Mouse (Mus musculus): ENCODE data around the gene Eif1ax. TPM values are rescaled to one million over a fixed set of nuclear protein-coding genes. Genes with fewer than 3 reads are reported as not detected.

Eif1ax gene
- polyA plus RNA-seq (2015; fragmentation: Nextera tagmentation; extraction: Ambion mirVana) = 104 and 108 TPM in 2 replicates

DNA sequence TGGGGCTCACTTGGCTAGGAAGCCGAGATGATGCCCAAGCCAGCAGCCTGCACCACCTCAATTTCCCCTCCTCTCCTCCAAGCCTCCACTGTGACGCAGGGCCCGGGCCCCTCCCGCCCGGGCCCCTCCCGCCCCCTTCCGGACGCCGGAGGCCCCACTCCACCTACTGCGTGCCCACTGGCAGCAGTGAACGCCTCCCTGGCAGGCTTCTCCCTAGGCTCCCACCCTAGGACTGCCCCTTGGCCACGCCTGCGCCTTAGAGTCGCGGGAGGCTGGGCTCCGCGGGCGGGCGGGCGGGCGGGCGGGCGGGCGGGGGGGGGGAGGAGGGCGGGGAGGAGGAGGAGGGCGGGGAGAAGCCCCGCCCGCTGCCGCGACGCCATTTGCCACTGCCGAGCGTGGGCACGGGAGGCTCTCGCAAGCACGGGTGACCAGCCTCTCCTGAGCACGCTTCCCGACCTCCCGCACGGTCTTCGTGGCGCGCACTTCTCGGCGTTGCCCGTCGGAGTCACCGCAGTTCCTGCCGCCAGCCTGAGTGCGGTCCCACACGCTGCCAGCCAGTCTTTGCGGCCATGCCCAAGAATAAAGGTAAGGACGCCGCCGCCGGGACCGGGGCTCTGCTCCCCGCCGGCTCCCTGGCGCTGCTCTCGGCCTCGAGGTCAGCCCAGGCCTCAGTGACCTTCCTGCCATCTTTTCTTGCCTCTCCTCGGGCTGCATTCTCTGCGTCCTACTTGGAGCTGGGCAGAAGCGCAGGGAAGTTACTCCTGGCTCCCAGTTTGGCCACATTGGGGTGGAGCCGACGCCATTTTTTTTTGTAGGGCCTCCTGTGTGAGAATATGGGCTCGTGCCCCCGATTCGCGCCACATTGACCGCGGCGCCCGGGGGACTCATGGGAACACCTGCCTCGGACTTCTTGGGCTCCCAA is at the start of gene Eif1ax:
TSS of gene Eif1ax (plus strand) at position 348 of the 922 bp plus-strand sequence.
- H3K4me1 ChIP-seq (replicated peaks; ENCODE audit: insufficient read depth, low read length) = no peaks in the 10 kb centered on the region
- H3K27me3 ChIP-seq (ENCODE audit: insufficient read depth, low read length) = no peaks in the 10 kb centered on the region
- WGBS = 30% methylated on average over 46 of the region's 76 CpGs
- H3K27ac ChIP-seq = peak within 1 kb of the TSS; percentile 83
- peak within 1 kb of the TSS; percentile 53 for H3K4me2 ChIP-seq (ENCODE audit: low read length)
- no peaks in the 10 kb centered on the region for H3K36me3 ChIP-seq (ENCODE audit: insufficient read depth, low read length)
- DNase-seq (ENCODE audit: low spot score) (peak; percentile 83), ATAC-seq (replicated peaks; ENCODE audit: low FRiP score, low read depth) (peak; percentile 99)
- peak within 1 kb of the TSS; percentile 71 for H3K9ac ChIP-seq (ENCODE audit: low read depth, low read length)
- H3K4me3 ChIP-seq (replicated peaks; ENCODE audit: low read depth, low read length) = peak within 1 kb of the TSS; percentile 69
- TF ChIP-seq CTCF (IDR thresholded peaks at IDR 0.05; ENCODE audit: low read depth) = 0 out of 2 replicates have a peak, but pooled peaks have one; percentile 15
- no peaks in the 10 kb centered on the region for H3K9me3 ChIP-seq (replicated peaks; ENCODE audit: low read length)

DNA sequence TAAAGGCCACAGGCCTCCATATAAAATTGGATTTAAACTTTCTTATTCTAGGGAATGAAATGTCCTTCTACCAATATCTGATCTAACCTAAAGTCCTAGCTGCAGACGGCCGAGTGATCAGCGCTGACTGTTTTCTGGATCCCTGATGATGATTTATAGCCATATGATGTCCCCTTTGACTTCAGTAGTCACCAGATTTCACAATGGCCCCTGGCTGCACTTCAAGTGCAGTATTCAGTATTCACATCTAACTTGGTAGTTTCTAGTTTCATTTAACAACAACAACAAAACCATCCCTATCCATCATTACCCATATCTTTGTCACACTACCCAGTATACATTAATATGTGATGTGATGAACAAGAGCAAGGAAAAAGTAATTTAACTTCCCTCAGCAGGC is 7.5 kb upstream of the Eif1ax start:
- WGBS = 59% methylated on average over 3 of the region's 3 CpGs
- no peak overlapping the region for H3K4me3 ChIP-seq (replicated peaks; ENCODE audit: low read depth, low read length)
- no peaks in the 10 kb centered on the region for H3K9me3 ChIP-seq (replicated peaks; ENCODE audit: low read length)
- H3K27ac ChIP-seq = no peak overlapping the region
- DNase-seq (ENCODE audit: low spot score) = no peak
- no peaks in the 10 kb centered on the region for H3K36me3 ChIP-seq (ENCODE audit: insufficient read depth, low read length)
- H3K27me3 ChIP-seq (ENCODE audit: insufficient read depth, low read length) = no peaks in the 10 kb centered on the region
- H3K4me2 ChIP-seq (ENCODE audit: low read length) = no peak overlapping the region
- no peak for ATAC-seq (replicated peaks; ENCODE audit: low FRiP score, low read depth)
- H3K4me1 ChIP-seq (replicated peaks; ENCODE audit: insufficient read depth, low read length) = no peaks in the 10 kb centered on the region
- H3K9ac ChIP-seq (ENCODE audit: low read depth, low read length) = no peak overlapping the region
- TF ChIP-seq CTCF (IDR thresholded peaks at IDR 0.05; ENCODE audit: low read depth) = no peak

DNA sequence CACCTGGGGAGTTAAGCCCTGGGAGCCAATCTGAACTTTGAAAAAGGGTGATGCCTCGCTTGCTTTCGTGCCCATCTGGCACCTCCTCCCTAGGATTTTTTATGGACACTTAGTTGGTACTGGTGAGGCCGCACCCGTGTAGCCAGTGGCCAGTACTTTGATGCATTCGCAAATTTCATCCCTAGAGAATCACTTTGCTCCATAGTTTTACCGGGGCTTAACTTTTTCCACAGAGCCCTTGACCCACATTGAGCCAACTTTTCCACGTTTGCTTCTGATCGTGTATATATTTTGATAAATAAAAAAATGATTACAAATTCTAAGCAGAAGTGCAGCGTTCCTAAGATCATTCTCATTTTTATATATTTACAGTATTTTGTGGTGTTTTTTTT is 771 bp downstream of the Eif1ax start:
- H3K9me3 ChIP-seq (replicated peaks; ENCODE audit: low read length) = no peaks in the 10 kb centered on the region
- ATAC-seq (replicated peaks; ENCODE audit: low FRiP score, low read depth) = no peak

DNA sequence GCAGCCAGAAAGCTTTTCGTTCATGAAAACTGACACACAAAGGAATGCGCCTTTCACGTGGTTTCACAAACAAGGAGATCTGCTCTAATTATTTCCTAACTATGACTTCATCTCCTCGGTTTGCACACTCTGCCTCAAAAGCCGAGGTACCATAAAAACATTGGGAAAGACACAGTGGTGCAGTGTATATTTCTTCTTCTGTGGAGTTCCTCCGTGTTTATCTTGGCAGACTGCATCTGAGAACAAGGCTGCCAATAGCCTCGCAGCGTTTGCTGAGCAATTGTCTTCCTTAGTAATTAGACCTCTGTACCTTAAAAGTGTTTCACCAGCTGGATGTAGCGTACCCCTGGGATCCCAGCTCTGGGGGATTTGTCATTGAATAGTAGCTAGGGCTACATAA is 15.1 kb downstream of the Eif1ax start:
- no peaks in the 10 kb centered on the region for H3K9me3 ChIP-seq (replicated peaks; ENCODE audit: low read length)
- H3K4me3 ChIP-seq (replicated peaks; ENCODE audit: low read depth, low read length) = no peak overlapping the region
- H3K27me3 ChIP-seq (ENCODE audit: insufficient read depth, low read length) = no peaks in the 10 kb centered on the region
- 0 out of 2 replicates have a peak, but pooled peaks cover 2% of the 10 kb centered on the region for H3K36me3 ChIP-seq (ENCODE audit: insufficient read depth, low read length)
- 72% methylated on average over 9 of the region's 9 CpGs for WGBS
- H3K4me2 ChIP-seq (ENCODE audit: low read length) = no peak overlapping the region
- no peak overlapping the region for H3K9ac ChIP-seq (ENCODE audit: low read depth, low read length)
- no peaks in the 10 kb centered on the region for H3K4me1 ChIP-seq (replicated peaks; ENCODE audit: insufficient read depth, low read length)
- TF ChIP-seq CTCF (IDR thresholded peaks at IDR 0.05; ENCODE audit: low read depth) = no peak
- no peak overlapping the region for H3K27ac ChIP-seq
- DNase-seq (ENCODE audit: low spot score) (no peak), ATAC-seq (replicated peaks; ENCODE audit: low FRiP score, low read depth) (no peak)

More for the DNA sequence above, 771 bp downstream of the Eif1ax start:
- peak overlapping the region; percentile 69 for H3K4me3 ChIP-seq (replicated peaks; ENCODE audit: low read depth, low read length)
- 29% methylated on average over 9 of the region's 9 CpGs for WGBS
- peak; percentile 2 for DNase-seq (ENCODE audit: low spot score)
- no peaks in the 10 kb centered on the region for H3K27me3 ChIP-seq (ENCODE audit: insufficient read depth, low read length)
- H3K36me3 ChIP-seq (ENCODE audit: insufficient read depth, low read length) = no peaks in the 10 kb centered on the region
- TF ChIP-seq CTCF (IDR thresholded peaks at IDR 0.05; ENCODE audit: low read depth) = no peak
- H3K4me2 ChIP-seq (ENCODE audit: low read length) = peak overlapping the region; percentile 53
- peak overlapping the region; percentile 71 for H3K9ac ChIP-seq (ENCODE audit: low read depth, low read length)
- H3K27ac ChIP-seq = peak overlapping the region; percentile 83
- no peaks in the 10 kb centered on the region for H3K4me1 ChIP-seq (replicated peaks; ENCODE audit: insufficient read depth, low read length)

DNA sequence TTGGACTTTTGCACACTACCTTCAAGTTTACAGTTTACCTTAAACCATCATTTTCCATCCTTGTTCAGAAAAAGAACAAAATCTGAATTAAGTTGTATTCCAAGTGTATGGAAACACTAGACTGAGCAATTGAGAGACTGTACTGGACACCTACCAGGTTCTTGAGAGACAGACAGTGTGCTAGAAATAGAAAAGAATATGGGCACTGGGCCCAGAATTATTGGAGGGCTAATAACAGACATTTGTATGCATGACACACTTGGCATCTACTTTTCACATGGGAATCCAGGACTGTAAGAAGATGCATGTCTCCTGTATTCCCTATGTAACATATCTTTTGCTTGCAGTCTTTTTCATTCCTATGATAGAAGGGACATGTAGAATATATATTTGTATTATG is 17.0 kb downstream of the Eif1ax start:
- TF ChIP-seq CTCF (IDR thresholded peaks at IDR 0.05; ENCODE audit: low read depth) = no peak
- Histone ChIP-seq H3K9ac (ENCODE audit: low read depth, low read length) (no peak overlapping the region), H3K4me1 (replicated peaks; ENCODE audit: insufficient read depth, low read length) (no peaks in the 10 kb centered on the region), H3K9me3 (replicated peaks; ENCODE audit: low read length) (no peaks in the 10 kb centered on the region), H3K4me3 (replicated peaks; ENCODE audit: low read depth, low read length) (no peak overlapping the region), H3K27ac (no peak overlapping the region), H3K36me3 (ENCODE audit: insufficient read depth, low read length) (no peaks in the 10 kb centered on the region), H3K4me2 (ENCODE audit: low read length) (no peak overlapping the region), H3K27me3 (ENCODE audit: insufficient read depth, low read length) (no peaks in the 10 kb centered on the region)
- no peak for DNase-seq (ENCODE audit: low spot score)
- no peak for ATAC-seq (replicated peaks; ENCODE audit: low FRiP score, low read depth)

DNA sequence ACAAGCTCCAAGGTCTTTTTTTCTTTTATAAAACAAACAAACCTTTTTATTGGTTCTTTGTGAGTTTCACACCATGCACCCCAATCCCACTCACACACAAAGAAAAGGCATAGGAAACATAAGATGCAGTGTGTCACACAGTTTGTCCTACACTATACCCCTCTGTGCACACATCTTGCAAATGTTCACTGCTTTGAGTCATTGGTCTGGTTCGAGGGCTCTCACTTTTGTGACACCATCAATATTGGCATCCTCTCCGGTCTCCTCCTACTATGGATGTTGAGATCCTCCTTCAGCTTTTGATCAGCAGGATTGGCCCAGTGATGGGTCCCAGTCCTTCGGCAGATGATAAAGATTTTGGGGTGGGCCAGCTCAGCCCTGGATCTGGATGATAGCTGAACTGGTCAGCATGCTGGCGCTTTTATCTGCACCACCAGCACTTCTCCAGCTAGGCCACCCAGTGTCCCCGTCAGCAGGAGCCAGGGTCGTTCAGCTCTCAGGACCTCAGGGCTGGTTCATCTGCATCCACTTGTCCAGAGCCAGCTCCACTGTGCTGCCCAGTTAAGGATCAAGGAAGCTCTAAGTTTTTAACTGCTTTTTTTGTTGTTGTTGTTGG is 18.5 kb downstream of the Eif1ax start:
- Histone ChIP-seq H3K4me1 (replicated peaks; ENCODE audit: insufficient read depth, low read length) (no peaks in the 10 kb centered on the region), H3K36me3 (ENCODE audit: insufficient read depth, low read length) (no peaks in the 10 kb centered on the region), H3K27me3 (ENCODE audit: insufficient read depth, low read length) (no peaks in the 10 kb centered on the region), H3K9ac (ENCODE audit: low read depth, low read length) (no peak overlapping the region), H3K4me3 (replicated peaks; ENCODE audit: low read depth, low read length) (no peak overlapping the region), H3K27ac (no peak overlapping the region), H3K4me2 (ENCODE audit: low read length) (no peak overlapping the region), H3K9me3 (replicated peaks; ENCODE audit: low read length) (no peaks in the 10 kb centered on the region)
- TF ChIP-seq CTCF (IDR thresholded peaks at IDR 0.05; ENCODE audit: low read depth) = no peak
- ATAC-seq (replicated peaks; ENCODE audit: low FRiP score, low read depth) (no peak), DNase-seq (ENCODE audit: low spot score) (no peak)
- WGBS = 78% methylated on average over 6 of the region's 6 CpGs
